Mouse (Mus musculus) effector memory CD4-positive, alpha-beta T cell, adult 5 months (primary cell): ENCODE measurements around the gene Gm20894. TPM values are rescaled to one million over a fixed set of nuclear protein-coding genes. Genes with fewer than 3 reads are reported as not detected.

ENCODE experiments used
- polyA plus RNA-seq: library from polyadenylated mRNA; unstranded; fragments of 100-300 nt; shearing (Covaris generic); gene quantifications from one replicate; pipeline ENCODE4 v1.2.1, GENCODE M21; 2017

Gm20894 gene
- polyA plus RNA-seq, result not detected

GRCm38 (mm10) chrY:28271412-28271811 lies at the start of gene Gm20894:
Gm20894 (minus strand) TSS chrY:28271512.

